Mouse (Mus musculus) gastrocnemius, adult 18-20 months (tissue): ENCODE measurements around the gene Snx29. TPM values are rescaled to one million over a fixed set of nuclear protein-coding genes. Genes with fewer than 3 reads are reported as not detected.

Experiments used
- DNase-seq: peaks from one replicate; pipeline ENCODE4 v3.0.0; 2021; ENCODE audit warnings: low spot score
- total RNA-seq, 2 experiments: library from RNA; stranded (reverse); gene quantifications; 2 replicates each; pipeline ENCODE4 v1.2.3; 2021

Gene Snx29
- total RNA-seq, 2 experiments from 2014 or later, result 10.1 to 10.4 TPM

DNA sequence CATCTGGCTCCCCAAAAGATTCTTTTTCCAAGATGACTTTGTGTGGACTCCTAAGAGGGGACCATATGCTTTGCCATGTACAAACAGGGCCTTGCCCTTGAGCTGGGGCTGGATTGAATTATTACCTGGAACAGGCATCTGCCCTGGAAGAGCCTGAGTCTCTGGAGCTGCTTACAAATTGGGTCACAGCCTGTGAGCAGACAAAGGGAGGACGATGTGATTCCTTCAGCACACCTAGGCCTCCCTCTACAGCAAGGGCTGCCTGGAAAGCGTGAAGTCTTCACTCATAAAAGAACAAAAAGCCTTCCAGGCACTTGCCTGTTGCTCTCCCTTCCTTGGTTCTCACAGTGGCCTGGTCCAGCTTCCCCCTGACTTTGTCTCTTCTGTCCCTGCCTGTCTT is 449.6 kb downstream of the Snx29 start:
- DNase-seq, result no peak

DNA sequence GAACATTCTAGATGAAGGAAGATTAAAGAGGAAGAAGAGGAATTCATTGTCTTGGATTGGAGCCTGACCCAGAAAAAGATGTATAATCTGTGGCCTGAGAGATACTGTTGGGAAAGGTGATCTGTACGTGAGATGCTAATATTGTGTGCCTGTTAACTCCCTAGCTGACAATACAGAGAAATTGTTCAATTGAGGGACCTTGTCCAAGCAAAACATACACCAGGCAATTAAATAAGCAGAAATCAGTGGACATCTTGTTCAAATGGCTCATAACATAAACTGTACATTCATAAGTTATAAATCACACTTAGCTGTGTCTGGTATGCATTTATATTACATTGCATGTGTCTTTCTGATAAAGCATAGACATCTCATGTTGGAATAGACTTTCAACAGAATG is 451.6 kb downstream of the Snx29 start:
- no peak for DNase-seq

DNA sequence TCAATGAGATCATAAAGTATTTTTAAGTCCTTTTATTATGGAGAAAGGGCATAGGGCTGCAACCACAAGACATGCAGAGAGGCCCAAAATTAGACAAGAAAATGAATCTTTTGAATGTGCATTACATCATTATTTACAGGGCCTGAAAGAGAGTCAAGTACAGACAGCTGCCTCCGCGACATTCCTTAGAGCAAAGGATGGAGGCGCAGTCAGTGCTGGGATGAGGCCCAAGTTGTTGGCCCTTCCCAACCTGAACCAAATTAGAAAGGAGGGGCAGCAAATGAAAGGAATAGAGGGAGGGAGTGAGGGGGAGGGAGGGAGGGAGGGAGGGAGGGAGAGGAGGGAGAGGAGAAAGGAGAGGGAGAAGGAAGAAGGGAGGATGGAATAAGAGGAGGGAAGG is 453.8 kb downstream of the Snx29 start:
- no peak for DNase-seq

DNA sequence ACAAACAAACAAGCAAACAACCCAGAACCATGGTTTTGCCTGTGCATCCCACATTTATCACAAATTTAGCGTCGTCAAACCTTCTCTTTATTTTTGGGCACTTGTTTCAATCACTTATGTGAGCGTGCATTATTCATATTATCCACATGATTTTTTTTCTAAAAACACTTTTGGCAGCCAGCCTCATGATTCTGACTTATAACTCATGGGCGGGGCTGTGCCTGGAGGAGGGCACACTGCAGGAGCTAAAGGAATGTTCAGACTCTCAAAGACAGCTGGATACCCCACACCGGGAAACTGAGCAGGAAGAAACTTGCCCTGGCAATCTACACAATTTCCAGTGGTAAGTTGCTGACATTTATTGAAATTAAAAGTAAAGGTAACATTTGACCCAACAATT is 455.5 kb downstream of the Snx29 start:
- no peak for DNase-seq

DNA sequence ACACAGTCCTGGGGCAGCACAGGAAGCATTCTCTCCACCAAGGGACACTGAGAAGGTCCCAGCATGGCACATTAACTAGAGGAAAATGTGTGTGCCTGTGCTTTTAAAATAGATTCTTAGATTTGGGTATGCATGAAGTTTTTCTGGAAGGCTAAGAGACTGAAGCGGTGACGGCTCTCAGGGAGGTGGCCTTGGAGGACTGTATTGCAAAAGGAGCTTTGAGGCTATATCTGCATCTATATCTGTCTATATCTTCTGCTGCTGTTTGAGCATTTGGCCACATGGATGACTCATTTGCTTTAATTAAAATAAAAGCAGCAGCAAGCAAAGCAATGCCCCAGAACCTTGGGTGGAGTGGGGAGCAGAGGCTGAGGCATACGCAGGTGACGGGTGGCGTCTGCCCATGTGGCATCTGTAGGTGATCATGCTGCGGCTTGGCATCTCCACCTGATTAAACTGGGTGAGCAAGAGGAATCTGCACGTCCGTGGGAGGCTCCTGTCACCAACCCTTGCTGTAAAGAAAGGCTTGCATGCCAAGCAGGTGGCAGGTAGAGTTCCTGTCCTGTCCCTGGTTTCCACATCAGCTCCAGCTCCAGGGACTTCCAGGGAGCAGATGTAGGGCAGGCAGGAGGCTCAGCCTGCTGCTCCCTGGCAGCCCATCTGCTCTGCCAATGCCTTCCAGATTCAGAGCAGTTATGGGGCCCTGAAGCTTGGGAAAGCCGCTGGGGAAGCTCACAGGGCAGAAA is 456.2 kb downstream of the Snx29 start:
- DNase-seq, result no peak

DNA sequence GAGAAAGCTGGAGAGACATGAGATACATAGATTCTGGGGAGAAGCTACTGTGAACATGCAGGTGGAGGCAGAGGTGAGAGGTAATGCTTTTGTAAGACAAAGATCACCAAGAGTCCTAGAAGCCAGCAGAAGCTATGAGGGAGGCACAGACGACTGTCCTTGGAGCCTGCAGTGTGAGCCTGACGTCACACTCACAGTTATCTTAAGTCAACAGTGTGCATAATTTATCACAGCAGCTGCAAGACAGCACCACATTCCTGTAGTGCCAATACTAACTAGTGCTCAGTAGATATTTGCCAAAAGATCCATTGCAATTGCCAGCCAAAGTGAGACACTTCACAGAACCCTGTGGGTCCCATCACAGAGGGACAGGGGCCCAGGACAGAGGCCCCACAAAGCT is 459.4 kb downstream of the Snx29 start:
- DNase-seq, result no peak

DNA sequence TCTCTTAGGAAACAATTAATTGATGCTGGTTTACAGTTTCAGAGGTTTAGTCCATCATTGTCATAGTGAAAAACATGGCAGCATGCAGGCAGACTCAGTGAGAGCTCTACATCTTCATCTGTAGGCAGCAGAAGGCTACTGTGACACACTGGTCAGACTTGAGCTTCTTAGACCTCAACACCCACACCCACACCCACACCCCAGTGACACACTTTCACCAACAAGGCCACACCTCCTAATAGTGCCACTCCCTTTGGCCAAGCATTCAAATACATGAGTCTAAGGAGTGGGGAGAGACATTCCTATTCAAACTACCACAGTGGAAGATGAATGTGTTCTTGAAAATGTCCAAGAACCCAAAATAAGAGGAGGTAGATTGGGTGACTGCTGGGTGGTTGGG is 460.6 kb downstream of the Snx29 start:
- DNase-seq, result no peak

DNA sequence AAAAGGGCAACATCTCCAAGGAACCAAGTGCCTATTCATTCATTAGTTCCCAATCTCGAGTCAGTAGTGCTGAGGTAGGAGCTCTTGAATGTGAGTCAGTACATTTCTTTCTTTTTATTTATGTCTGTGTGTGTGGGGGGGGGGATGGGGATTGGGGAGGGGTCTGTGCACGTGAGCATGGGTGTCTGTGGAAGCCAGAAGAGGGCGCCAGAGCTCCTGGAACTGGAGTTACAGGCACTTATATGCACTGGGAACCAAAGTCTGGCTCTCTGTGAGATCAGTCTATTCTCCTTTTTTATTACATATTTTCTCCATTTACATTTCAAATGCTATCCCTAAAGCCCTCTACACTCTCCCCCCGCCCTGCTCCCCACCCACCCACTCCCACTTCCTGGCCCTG is 461.6 kb downstream of the Snx29 start:
- no peak for DNase-seq

DNA sequence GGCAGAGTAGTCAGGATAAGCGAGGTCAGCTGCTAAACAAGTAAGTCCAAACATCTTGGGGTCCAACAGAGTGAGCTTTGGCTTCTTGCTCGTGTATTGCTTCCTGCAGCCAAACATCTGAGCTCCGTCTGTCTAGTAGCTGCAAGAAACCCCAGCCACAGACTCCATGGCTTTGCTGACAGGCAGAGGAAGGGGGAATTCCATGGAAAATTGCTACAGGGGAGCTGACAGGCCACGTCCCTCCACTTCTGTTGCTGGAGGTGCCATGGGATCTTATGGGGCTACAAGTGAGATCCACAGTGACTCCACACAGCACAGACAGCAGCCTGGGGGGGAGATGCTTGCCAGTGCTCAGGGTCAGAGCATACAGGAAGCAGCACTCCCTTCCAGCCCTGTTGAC is 463.1 kb downstream of the Snx29 start:
- no peak for DNase-seq

DNA sequence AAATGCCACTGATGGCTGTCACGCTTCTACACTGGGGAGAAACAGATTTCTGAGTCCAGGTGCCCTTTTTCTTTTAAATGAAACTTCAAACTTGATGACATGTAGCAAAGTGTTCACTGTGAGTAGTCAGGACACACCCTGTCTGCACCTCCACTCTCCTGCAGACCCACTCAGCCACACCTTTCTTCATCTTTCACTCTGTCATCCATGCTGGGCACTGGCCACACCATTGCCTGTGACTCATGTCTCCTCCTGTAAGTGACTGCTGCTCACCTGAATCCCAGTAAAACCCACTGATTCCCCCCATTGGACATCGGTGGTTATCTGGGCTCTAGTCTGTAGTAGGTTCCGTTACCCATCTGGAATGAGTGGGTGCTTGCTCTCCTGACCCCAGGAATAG is 467.8 kb downstream of the Snx29 start:
- DNase-seq, result no peak

DNA sequence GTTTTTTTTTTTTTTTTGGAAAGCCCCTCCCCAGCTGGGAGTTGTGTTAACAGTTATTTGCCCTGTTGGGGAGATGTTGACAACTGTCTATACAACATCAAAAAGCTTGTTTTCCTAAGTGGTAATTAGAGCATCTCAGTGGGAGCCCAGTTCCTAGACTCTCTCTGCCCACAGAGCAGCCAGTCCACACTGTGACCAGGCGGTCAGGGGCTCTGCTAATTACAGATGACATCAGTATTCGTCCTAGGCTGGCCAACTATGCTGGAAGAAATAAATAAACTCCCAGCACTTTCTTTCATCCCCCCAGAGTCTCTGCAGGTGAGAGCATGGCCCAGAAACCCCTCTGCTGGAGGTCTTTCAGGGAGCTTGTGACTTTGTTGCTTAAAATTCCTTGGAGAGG is 470.7 kb downstream of the Snx29 start:
- DNase-seq, result no peak

DNA sequence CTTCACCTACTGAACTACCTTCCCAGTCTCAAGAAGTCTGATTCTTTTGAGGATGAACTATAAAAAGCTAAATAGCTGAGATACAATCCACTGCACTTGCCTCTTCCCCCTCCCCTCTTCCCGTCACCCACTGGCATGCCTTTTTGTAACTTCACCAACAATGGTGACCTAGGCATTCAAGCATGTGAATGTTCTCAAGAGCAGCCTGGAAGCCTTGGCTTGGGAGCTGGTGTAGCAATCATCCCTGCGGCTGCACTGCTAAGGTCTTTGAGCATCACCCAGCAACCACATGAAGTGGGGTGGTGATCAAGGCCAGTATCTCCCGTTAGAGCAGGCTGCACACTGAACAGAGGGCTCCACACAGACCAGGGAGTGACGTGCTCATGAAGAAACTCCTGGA is 471.9 kb downstream of the Snx29 start:
- DNase-seq, result no peak

DNA sequence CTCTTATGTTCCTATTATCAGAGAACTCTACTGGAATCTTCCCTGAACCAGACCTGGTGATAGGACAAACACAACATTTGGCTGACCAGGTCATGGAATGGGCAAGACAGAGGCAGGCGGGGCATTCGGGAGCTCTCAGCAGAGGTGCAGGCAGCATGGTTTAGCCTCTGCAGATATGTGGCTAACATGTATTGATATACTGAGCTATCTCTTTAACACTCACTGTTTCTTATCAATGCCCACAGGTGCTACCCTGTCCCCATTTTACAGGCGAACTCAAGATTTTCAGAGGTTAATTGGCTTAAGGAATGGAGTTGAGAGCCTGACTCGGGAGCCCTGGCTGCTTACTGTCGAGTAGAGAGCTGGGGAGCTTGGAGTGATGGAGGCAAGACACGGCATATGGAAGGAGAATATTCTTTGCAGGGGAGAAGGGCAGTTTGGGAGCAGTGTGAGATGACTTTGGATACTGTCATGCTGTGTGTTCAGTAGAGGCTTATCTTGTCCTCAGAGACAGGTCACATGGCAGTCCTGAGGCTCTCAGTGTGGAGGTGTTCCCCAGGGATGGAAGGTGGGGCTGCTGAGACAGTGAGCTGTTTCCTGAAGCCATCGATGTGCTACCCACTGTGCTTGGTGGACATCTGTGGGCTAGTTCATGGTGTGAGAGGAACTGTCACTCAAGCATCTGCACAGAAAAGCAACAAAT is 473.2 kb downstream of the Snx29 start:
- no peak for DNase-seq

DNA sequence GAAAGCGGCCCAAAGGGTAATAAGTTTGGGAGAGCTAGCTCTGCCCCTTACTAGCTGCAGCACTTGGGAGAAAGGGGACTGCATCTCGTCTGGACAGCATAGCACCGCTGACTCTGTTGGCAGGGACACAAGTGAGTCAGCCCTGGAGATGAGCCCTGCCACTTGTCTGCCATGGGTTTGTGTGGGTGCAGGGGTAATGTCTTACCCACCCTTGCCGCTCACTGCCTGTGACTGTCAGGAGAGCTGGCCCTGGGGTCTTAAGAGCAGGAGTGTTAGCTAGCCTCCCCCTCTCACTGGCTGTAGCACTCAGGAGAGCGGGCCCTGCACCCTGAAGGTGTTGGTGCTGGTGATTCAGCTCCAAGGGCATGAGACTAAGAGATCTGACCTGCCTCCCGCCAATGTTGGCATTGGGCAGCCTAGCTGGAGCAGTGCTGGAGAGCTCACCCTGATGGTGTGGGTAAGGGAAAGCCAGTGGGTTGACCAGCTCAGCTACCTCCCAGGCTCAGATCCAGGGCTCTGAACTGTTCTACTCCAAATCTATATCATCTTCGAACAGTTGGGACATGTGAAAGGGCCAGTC is 479.3 kb downstream of the Snx29 start:
- DNase-seq, result no peak

Other genes starting within 250 kb of the Snx29 start
- gene Txndc11, start 188.3 kb upstream of the Snx29 start, total RNA-seq, result 1 to 10 TPM; 6.7 to 9.0 TPM
- gene Zc3h7a, start 146.5 kb upstream of the Snx29 start, total RNA-seq, result 10 to 100 TPM; 10.3 to 16.8 TPM
- gene Rsl1d1, start 119.6 kb upstream of the Snx29 start, total RNA-seq, result 10 to 100 TPM; 42.7 to 44.9 TPM
- 10 to 100 TPM; 60.7 to 60.8 TPM for gene Gspt1, start 68.6 kb upstream of the Snx29 start, total RNA-seq
- gene Tnfrsf17, start 9.1 kb upstream of the Snx29 start, total RNA-seq, result not detected